Mouse (Mus musculus): ENCODE data around the gene Zfp11.
A peak's percentile ranks its signal among the peaks of the same experiment; 100 is the strongest.

The Zfp11 gene

DNA sequence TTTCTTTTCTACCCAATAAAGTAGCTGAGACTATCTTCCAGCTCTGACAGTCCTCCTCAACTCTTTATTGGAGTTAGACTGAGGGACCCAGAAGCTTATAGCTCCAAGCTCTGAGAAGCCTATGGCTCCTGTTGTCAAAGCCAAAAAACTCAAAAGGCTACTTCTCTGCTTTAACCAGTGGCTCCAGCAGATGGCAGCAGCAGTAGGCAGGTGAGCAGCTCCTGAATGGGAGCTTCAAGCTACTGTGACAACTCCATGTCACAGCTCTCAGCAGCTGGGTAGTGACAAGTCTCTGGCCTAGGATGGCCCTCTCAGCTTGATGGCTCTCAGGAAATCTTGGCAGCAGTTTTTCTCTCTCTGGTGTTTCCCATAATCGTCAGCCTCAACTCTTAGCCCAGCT, 58.8 kb downstream of the Zfp11 start:
- DNase-seq (ENCODE audit: low spot score): peak; percentile 68

DNA sequence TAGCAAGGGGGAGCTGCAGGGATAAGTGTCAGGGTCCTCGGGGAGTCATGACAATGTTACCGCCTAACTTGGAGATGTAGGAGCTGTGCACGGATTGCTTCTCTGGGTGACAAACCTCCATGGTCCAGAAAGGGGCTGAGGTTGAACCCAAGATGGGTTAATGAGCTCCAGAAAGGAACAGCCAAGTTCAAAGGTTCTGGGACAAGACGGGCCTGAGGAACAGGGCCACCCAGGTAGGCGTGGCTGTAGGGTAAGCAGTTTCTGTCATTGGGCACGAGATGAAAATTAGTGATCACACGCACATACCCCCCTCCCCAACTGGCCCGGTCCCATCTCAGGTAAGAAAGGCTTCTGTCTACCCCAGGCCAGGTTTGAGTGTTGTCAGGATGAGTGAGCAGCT, 62.4 kb downstream of the Zfp11 start:
- DNase-seq (ENCODE audit: low spot score): no peak

All from urinary bladder, postnatal 14 days (tissue).